Mouse (Mus musculus) left cerebral cortex, postnatal 14 days (tissue): ENCODE measurements around the gene Ghdc. TPM values are rescaled to one million over a fixed set of nuclear protein-coding genes. Genes with fewer than 3 reads are reported as not detected.
A peak's percentile ranks its signal among the peaks of the same experiment; 100 is the strongest.
"Not testable (repeated sequence)": the region's sequence is repeated elsewhere in the genome, so short reads cannot be mapped to it uniquely, and the experiment has no call there.

ENCODE experiments used
- DNase-seq, 2 experiments: peaks; one replicate each; pipeline ENCODE4 v3.0.0; 2021 to 2022; ENCODE audit warnings: low spot score in 2 of 2, mixed read lengths in 1 of 2
- intact Hi-C: fragments of 180-260 bp; cut with DNase I; formaldehyde crosslinking; loops from one replicate; pipeline ENCODE4 v1.15.1; 2025
- long read RNA-seq, 2 experiments: library from polyadenylated mRNA; stranded (forward); transcript quantifications; one replicate each; pipeline ENCODE4 v2.0.0; 2021
- total RNA-seq, 2 experiments: library from RNA; stranded (reverse); gene quantifications; 2 replicates each; pipeline ENCODE4 v1.2.3; 2021

The Ghdc gene
- total RNA-seq, result 1 to 10 TPM; 5.3 to 6.5 TPM
- long read RNA-seq, experiment 1, partial matches to known transcripts, result 1 of 6 reads
- long read RNA-seq, experiment 1, other reads (novel, unspliced or antisense), result 2 of 6 reads
- long read RNA-seq, experiment 2, partial matches to known transcripts, result 0 of 4 reads
- long read RNA-seq, experiment 2, other reads (novel, unspliced or antisense), result 1 of 4 reads

GRCm38 (mm10) chr11:100770646-100771408 lies at the start of gene Ghdc:
Ghdc (minus strand) TSS chr11:100770957.
- intact Hi-C loops, result no loop called here
- DNase-seq, result peak; percentile 60 to 77

DNA sequence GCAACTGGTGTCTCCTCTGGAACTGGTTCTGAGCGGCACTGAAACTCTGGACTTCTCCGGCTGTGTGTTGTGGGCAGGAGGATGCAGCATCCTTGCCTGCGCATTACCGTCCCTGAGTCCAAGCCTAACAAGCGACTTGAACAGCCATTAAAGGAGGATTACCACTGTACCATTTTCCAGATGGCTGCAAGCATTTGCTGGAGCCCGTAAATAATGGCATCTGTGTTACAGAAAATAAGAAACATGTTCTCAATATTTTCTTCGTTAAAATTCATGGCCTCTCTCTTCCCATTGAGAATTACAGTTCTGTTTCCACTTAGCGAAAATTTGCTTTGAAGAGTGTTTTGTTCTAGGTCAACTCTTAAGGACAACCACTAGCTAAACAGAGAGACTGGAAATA lies 49.3 kb upstream of the Ghdc start:
- no peak for DNase-seq
- intact Hi-C loops, result no loop called here

GRCm38 (mm10) chr11:100819626-100820025 lies 48.9 kb upstream of the Ghdc start:
- intact Hi-C loops, result no loop called here
- DNase-seq, result no peak

- intact Hi-C loops, result no loop called here
- DNase-seq, result no peak
Observed at GRCm38 (mm10) chr11:100819048-100819447, 48.3 kb upstream of the Ghdc start.

DNA sequence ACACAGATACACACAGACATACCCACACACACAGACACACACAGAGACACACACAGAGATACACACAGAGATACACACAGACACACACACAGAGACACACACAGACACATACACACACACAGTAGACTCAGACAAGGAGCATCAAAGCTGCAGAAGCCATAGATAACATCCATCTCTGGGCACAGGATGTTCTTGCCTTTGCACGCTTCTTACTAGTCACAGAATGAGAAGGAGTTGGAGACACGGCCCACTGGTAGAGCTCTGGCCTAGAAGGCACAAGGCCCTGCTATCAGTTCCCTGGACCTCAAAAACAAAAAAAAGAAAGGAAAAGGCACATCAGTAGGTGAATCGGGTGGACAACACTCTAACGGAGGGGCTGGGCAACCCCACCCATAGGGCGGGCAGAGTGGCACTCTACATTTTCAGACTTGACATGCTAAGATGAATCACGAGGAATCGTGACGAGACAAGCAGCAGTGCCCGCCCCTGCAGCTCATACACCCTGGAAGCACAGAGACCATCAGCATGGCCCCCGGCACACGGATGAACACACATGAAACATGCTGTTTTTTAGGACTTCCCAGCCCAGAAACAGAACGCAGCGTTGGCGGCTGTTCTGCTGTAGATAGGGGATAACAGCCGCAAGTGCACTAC lies 47.7 kb upstream of the Ghdc start:
- intact Hi-C loops, result no loop called here
- no peak for DNase-seq

- DNase-seq, result no peak
- intact Hi-C loops, result no loop called here
Observed at GRCm38 (mm10) chr11:100817311-100817710, 46.6 kb upstream of the Ghdc start.

DNA sequence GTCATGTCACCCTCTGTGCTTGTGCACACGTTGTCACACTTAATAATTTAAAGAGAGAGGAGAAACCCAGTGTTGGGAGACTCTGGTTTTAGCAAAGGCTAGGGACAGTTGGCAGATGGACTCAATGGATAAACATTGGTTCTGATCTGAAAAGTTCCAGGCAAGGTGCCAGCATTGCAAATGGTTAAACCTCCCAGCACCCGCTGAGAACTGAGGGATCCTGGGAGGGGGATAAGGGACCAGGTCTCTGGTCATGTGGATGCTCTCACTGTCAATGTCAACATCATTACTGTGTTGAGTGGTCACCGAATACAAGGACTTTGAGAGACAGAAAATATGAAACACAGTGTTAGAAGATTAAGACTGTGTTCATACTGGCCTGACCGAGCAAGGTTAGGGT lies 46.0 kb upstream of the Ghdc start:
- DNase-seq, result no peak
- intact Hi-C loops, result no loop called here

GRCm38 (mm10) chr11:100816342-100816741 lies 45.6 kb upstream of the Ghdc start:
- intact Hi-C loops, result no loop called here
- no peak for DNase-seq

GRCm38 (mm10) chr11:100814498-100814897 lies 43.7 kb upstream of the Ghdc start:
- intact Hi-C loops, result no loop called here
- no peak for DNase-seq

GRCm38 (mm10) chr11:100811132-100811531 lies 40.4 kb upstream of the Ghdc start:
- intact Hi-C loops, result no loop called here

GRCm38 (mm10) chr11:100810516-100810915 lies 39.8 kb upstream of the Ghdc start:
- no peak for DNase-seq
- intact Hi-C loops, result no loop called here

More at GRCm38 (mm10) chr11:100811132-100811531, 40.4 kb upstream of the Ghdc start:
- DNase-seq, result no peak

DNA sequence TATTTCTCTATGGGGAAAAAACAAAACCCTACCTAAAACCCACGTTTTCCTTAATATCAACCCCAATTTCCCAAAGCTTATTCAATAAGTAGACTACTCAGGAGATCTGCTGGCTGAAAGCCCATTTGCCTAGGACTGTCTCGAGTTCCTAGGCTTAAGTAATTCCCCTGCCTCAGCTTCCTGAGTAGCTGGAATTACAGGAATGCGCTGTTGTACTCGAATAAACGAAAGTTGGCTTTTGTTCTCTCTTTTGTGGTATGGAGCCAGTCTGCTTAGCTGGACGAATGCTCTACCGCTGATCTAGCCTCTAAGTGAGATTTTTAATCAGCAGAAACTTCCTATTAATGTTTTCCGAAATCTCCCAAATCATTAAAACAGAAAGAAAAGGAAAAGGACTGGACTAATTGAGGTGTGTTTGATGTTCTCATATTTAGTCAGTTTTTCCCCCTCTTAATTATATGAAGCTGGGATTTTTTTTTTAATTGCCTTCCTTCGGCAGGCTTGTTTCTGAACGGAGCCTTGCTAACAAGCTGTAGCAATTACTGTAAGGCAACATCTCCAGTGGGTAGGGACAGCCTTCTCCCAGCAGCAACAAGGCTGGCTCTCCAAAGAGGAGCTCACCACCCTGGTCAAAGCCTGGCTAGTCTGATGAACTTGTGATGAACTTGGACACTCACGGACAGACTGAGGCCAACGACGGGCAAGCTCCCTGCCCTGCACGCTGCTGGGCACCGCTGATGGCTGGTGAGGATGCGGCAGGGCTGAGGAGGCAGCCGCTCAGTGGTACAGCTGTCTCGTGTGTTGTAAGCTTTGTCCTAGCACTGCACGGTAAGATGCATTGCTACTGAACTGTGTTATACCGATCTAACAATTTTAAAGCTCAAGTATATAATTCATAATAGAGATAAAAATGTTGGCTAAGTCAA lies 35.9 kb upstream of the Ghdc start:
- DNase-seq, result no peak
- intact Hi-C loops, result no loop called here

DNA sequence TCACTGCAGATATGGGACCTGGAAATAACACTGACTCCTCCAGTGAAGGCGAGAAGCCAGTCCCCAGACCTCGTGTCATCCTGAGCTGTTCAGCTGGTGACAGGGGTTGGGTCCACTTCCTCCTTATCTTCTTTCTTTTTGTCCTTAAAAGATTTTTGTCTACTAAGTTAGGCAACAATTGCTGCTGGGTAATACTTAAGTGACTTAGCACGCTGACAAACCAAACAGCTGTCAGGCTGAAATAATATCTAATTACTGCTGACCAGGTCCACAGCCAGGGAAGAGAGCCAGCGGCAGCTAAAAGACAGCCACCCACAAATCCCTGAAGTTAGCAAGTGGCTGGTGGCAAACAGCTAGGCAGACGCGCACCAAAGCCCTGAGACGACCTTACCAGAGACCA lies 34.8 kb upstream of the Ghdc start:
- intact Hi-C loops, result no loop called here
- DNase-seq, result no peak

DNA sequence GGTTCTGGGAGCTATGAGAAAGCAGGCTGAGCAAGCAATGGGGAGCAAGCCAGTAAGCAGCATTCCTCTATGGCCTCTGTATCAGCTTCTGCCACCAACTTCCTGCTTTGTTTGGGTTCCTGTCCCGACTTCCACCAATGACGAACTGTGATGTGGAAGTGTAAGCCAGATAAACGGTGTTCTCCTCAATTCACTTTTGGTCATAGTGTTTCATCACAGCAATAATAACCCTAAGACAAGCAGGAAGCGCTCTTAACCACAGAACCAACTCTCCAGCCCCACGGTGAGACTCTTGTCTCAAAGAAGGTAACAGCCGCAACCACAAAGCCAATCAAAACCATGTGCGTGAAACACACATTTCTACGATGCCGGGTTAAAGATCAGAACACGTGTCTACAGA lies 33.7 kb upstream of the Ghdc start:
- no peak for DNase-seq
- intact Hi-C loops, result no loop called here

DNA sequence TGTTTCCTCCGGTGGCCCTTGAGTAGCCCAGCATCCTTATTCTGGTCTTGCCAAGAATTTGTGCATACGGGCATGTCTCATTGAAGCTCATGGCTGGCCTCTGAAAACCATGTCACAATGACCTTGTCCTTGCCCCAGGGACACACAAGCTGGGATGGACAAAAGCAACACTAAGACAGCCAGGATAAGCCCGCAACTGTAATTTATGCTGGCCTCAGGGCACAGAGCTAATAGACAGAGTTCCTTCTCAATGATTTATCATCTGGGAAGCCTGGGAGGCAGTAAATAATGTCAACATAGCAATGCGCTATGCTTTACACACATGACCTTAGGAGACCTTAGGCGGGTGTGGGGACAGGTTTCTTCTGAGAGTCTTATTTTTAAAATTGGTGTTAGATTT lies 28.7 kb upstream of the Ghdc start:
- intact Hi-C loops, result no loop called here
- DNase-seq, result no peak

GRCm38 (mm10) chr11:100796585-100796984 lies 25.8 kb upstream of the Ghdc start:
- DNase-seq, result no peak
- intact Hi-C loops, result no loop called here

GRCm38 (mm10) chr11:100795386-100795785 lies 24.6 kb upstream of the Ghdc start:
- DNase-seq, result no peak
- intact Hi-C loops, result no loop called here

DNA sequence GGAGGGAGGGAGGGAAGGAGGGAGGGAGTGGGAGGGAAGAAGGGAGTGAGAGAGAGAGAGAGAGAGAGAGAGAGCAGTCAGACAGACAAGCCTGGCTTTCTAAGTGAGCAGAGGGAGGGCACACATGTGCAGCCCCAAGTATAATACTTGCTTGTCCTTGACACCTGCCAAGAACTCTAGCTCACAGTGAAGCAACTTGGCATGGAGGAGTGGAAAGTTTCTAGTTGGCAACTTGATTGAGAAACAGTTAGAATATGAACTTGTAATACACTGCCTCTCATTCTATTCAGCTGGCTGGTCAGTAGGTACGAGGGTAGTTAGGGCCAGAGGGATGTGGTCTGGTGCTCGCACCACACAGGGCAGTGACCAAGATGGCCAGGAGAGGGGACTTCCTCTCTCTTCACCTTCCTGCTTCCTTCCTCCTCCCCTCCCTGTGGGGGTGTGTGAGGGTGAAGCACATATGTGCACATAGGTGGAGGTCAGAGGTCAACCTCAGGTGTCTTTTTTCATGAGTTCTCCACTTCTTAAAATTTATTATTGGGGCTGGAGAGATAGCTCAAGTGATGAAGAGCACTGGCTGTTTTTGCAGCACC lies 20.8 kb upstream of the Ghdc start:
- peak in 1 of 2 experiments; percentile 22 for DNase-seq
- intact Hi-C loops, result no loop called here

DNA sequence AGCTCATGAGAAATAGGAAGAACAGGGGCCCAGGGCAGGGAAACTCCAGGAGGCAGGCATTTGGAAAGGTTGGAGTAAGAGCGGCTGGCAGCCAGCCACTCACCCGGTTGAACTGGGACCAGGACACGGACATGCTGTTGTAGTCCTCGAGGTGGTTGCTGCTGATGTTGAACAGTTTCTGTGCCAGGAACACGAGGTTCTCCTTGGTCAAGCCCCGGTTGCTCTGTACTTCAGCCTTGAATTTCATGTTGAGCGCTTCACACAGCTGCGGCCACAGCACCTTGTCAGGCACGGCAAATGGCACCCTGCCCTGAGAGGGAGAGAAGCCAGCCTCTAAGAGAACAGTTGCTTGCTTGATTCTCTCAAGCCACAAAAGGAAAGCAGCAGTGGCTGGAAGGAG lies 19.9 kb upstream of the Ghdc start:
- DNase-seq, result peak; percentile 61 to 81
- intact Hi-C loops, result not testable (repeated sequence)
